Mouse (Mus musculus) ES-E14 (cell line): ENCODE data around the gene Gipc3.

ENCODE experiments used
- CHD2 ChIP-seq: IDR thresholded peaks from 2 replicates; pipeline ENCODE4 v1.6.1; 2014; ENCODE audit warnings: mild to moderate bottlenecking, low read depth, low read length, inconsistent platforms
- HCFC1 ChIP-seq: IDR thresholded peaks from 2 replicates; pipeline ENCODE4 v1.6.1; 2012; ENCODE audit warnings: low read length, inconsistent platforms, borderline replicate concordance; ENCODE audit not compliant: insufficient read depth
- ZC3H11A ChIP-seq: IDR thresholded peaks from 2 replicates; pipeline ENCODE4 v1.6.1; 2012; ENCODE audit warnings: low read depth, mild to moderate bottlenecking, inconsistent platforms, low read length, borderline replicate concordance

DNA sequence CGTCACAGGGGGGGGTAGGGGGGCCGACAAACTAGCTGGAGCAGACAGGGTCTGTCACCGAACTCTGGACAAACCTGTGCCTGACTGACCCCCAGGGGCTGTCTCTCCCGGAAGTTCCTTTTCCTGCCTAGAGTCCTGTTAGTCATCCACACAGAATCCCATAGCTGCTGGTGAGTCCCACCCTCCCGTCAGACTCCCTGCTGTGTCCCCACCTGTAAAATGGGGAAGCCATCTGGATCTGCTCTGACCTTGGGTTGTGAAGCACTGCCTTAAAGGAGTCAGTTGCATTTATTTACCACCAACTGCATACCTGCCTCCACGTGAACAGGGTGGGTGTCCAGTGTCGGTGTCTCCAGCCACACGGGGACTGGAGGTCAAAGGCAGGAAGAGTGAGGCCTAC lies 48.6 kb downstream of the Gipc3 start:
- TF ChIP-seq ZC3H11A = no peak
- TF ChIP-seq CHD2 = no peak
- TF ChIP-seq HCFC1 = no peak
